Mouse (Mus musculus): ENCODE data around the gene Syne2. TPM values are rescaled to one million over a fixed set of nuclear protein-coding genes. Genes with fewer than 3 reads are reported as not detected.

Gene Syne2
- polyA plus RNA-seq, 1 experiment from 2014 or later: 36.6 TPM

DNA sequence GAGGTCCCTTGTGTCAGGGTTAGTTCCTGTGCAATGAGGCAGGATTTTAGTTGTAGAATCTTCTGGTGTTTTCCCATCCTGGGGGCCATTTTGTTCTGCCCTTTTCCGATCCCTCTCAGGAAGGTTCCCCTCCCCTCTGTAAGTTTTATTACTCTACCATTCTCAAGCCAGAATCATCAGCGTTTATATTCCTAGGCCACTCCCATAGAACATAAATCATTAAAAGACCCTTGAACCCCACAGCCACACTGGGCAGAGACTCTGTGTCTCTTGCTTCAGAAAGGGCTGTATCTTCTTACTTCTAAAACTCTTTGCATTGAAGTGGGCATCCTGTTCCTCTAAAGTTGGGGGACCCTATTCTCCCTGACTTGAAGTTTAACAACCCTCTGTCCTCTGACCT lies 180.5 kb downstream of the Syne2 start:
- no peak overlapping the region for H3K27ac ChIP-seq (replicated peaks; ENCODE audit: low read depth, low read length)
- ATAC-seq (ENCODE audit: low read depth) (no peak), DNase-seq (ENCODE audit: low spot score) (no peak)
- no peaks in the 10 kb centered on the region for H3K9me3 ChIP-seq (ENCODE audit: control insufficient read depth, low read length)
- 83% methylated on average over 2 of the region's 2 CpGs for whole genome bisulfite sequencing
- peaks cover 11% of the 10 kb centered on the region; the same call in 1 of the 2 replicates for H3K36me3 ChIP-seq (ENCODE audit: control insufficient read depth, insufficient read depth, low read length)
- H3K4me2 ChIP-seq (ENCODE audit: low read depth, low read length): no peak overlapping the region
- no peak overlapping the region for H3K9ac ChIP-seq (ENCODE audit: low read depth, low read length)
- no peaks in the 10 kb centered on the region for H3K27me3 ChIP-seq (replicated peaks; ENCODE audit: control insufficient read depth, insufficient read depth, low read length)
- H3K4me1 ChIP-seq (ENCODE audit: control insufficient read depth, insufficient read depth, low read length): no peaks in the 10 kb centered on the region
- no peak overlapping the region for H3K4me3 ChIP-seq (ENCODE audit: low read depth, low read length)

DNA sequence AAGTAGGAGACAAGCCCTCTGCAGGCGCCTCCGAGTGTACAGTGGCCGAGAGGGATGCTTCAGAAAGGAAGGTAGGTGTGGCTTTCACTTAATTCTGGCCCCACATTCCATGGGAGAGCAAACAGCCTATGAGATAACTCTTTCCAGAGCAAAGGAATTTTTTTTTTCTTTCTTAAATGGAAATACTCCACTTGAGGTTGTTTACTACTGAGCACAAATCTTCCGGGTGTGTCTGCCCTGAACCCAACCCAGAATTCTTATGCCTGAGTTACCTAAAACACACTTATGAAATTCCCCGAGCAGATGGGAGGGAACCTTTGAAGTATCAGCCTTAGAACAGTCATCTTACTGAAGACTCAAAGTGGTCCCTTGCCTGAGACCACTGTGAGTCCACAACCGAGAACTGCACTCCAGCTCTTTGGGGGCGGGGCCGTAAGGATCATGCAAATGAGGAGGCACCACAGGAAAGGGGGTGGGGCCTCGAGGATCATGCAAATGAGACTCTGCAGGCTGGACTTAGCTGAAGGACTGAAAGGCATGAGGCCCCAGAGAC lies 186.8 kb downstream of the Syne2 start:
- H3K36me3 ChIP-seq (ENCODE audit: control insufficient read depth, insufficient read depth, low read length): peaks cover 6% of the 10 kb centered on the region; the same call in 1 of the 2 replicates
- H3K4me2 ChIP-seq (ENCODE audit: low read depth, low read length): no peak overlapping the region
- no peaks in the 10 kb centered on the region for H3K4me1 ChIP-seq (ENCODE audit: control insufficient read depth, insufficient read depth, low read length)
- DNase-seq (ENCODE audit: low spot score) (peak; percentile 60), ATAC-seq (ENCODE audit: low read depth) (peak; percentile 74)
- no peak overlapping the region for H3K4me3 ChIP-seq (ENCODE audit: low read depth, low read length)
- no peak overlapping the region for H3K9ac ChIP-seq (ENCODE audit: low read depth, low read length)
- no peaks in the 10 kb centered on the region for H3K9me3 ChIP-seq (ENCODE audit: control insufficient read depth, low read length)
- H3K27me3 ChIP-seq (replicated peaks; ENCODE audit: control insufficient read depth, insufficient read depth, low read length): no peaks in the 10 kb centered on the region
- no peak overlapping the region for H3K27ac ChIP-seq (replicated peaks; ENCODE audit: low read depth, low read length)
- 39% methylated on average over 9 of the region's 9 CpGs for WGBS

DNA sequence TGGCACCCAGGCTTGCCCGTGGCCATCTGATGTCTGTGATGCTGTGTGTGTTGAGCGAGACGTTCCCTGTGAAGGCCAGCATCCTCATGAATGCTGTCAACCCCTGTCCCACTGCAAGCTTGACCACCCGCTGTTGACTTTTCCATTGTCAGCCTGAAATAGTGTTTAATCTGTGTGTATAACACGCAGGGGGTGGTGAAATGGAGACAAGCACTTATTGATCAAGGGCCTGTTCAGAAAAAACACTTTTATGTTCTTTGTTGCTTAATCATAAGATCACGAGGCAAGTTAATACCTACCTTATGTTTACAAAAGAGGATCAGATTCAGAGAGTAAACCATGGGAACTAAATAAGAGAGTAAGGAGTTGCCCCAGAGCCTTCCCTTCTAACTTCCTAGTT lies 191.1 kb downstream of the Syne2 start:
- 67% methylated on average over 6 of the region's 6 CpGs for WGBS
- H3K27me3 ChIP-seq (replicated peaks; ENCODE audit: control insufficient read depth, insufficient read depth, low read length): no peaks in the 10 kb centered on the region
- no peaks in the 10 kb centered on the region for H3K9me3 ChIP-seq (ENCODE audit: control insufficient read depth, low read length)
- DNase-seq (ENCODE audit: low spot score): no peak
- H3K4me3 ChIP-seq (ENCODE audit: low read depth, low read length): no peak overlapping the region
- H3K27ac ChIP-seq (replicated peaks; ENCODE audit: low read depth, low read length): no peak overlapping the region
- H3K36me3 ChIP-seq (ENCODE audit: control insufficient read depth, insufficient read depth, low read length): no peaks in the 10 kb centered on the region
- no peak overlapping the region for H3K9ac ChIP-seq (ENCODE audit: low read depth, low read length)
- no peaks in the 10 kb centered on the region for H3K4me1 ChIP-seq (ENCODE audit: control insufficient read depth, insufficient read depth, low read length)
- no peak overlapping the region for H3K4me2 ChIP-seq (ENCODE audit: low read depth, low read length)
- ATAC-seq (ENCODE audit: low read depth): no peak

DNA sequence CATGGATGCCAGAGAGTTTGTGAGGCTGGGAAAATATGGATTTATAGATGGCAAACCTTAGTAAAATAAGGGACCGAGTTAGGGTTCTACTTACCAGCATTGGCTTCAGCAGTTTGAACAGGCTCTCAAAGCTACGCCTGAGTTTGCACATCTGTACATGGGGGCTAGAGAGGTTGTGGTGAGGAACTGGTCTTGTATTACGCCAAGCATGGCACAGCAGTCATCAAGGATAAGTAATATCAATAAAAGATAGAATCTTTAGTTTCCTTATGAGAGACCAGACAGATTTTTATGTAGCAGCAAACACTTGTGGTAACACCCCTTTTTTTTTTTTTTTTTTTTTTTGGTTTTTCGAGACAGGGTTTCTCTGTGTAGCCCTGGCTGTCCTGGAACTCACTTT lies 194.9 kb downstream of the Syne2 start:
- Histone ChIP-seq H3K36me3 (ENCODE audit: control insufficient read depth, insufficient read depth, low read length) (no peaks in the 10 kb centered on the region), H3K9ac (ENCODE audit: low read depth, low read length) (no peak overlapping the region), H3K27ac (replicated peaks; ENCODE audit: low read depth, low read length) (no peak overlapping the region), H3K9me3 (ENCODE audit: control insufficient read depth, low read length) (no peaks in the 10 kb centered on the region), H3K4me2 (ENCODE audit: low read depth, low read length) (no peak overlapping the region), H3K4me1 (ENCODE audit: control insufficient read depth, insufficient read depth, low read length) (no peaks in the 10 kb centered on the region), H3K4me3 (ENCODE audit: low read depth, low read length) (no peak overlapping the region), H3K27me3 (replicated peaks; ENCODE audit: control insufficient read depth, insufficient read depth, low read length) (no peaks in the 10 kb centered on the region)
- no peak for ATAC-seq (ENCODE audit: low read depth)
- 86% methylated on average over 3 of the region's 4 CpGs for WGBS
- DNase-seq (ENCODE audit: low spot score): no peak

DNA sequence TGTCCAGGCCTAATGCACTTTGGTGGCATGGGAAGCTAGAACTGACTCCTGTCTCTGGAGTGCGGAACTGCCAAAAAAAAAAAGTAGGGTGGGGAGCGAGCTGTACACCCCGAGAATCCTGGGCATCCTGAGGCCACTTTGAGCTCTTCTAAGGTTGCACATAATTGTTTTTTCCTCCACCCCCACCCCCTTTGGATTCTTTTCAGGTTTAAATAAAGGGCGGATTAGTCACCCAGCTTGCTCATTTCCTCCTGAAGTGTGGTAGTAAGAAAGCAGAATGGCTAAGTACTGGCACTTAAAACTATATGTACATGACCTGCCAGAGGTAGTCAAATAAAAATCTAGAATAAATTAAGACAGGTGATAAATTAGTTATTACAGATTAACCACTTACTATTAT lies 195.5 kb downstream of the Syne2 start:
- ATAC-seq (ENCODE audit: low read depth): 0 out of 2 replicates have a peak, but pooled peaks have one; percentile 22
- H3K4me1 ChIP-seq (ENCODE audit: control insufficient read depth, insufficient read depth, low read length): no peaks in the 10 kb centered on the region
- no peak overlapping the region for H3K27ac ChIP-seq (replicated peaks; ENCODE audit: low read depth, low read length)
- H3K9me3 ChIP-seq (ENCODE audit: control insufficient read depth, low read length): no peaks in the 10 kb centered on the region
- peak; percentile 55 for DNase-seq (ENCODE audit: low spot score)
- no peak overlapping the region for H3K9ac ChIP-seq (ENCODE audit: low read depth, low read length)
- no peaks in the 10 kb centered on the region for H3K27me3 ChIP-seq (replicated peaks; ENCODE audit: control insufficient read depth, insufficient read depth, low read length)
- 47% methylated on average over 4 of the region's 4 CpGs for WGBS
- H3K36me3 ChIP-seq (ENCODE audit: control insufficient read depth, insufficient read depth, low read length): no peaks in the 10 kb centered on the region
- no peak overlapping the region for H3K4me3 ChIP-seq (ENCODE audit: low read depth, low read length)
- H3K4me2 ChIP-seq (ENCODE audit: low read depth, low read length): no peak overlapping the region

DNA sequence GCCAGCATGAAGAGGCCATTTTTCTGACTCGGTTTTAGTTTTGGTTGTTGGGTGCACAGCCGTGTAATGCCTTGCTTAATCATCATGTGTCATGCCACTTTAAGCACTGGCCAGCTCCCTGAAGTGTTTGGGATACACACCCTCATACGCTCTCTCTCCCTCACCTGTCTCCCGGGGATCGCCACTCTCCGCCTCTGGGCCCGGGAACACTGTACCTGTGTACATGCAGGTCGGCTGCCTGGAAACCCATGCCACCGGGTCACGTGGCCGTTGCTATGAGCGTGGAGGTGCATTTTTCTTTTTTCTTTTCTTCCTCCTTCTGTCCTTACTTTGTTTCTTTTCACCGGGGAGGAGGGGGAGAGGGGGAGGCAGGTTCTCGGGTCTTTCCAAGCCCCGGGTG lies 197.1 kb downstream of the Syne2 start:
- H3K9me3 ChIP-seq (ENCODE audit: control insufficient read depth, low read length): no peaks in the 10 kb centered on the region
- H3K36me3 ChIP-seq (ENCODE audit: control insufficient read depth, insufficient read depth, low read length): 0 out of 2 replicates have a peak, but pooled peaks cover 5% of the 10 kb centered on the region
- H3K4me3 ChIP-seq (ENCODE audit: low read depth, low read length): no peak overlapping the region
- H3K4me1 ChIP-seq (ENCODE audit: control insufficient read depth, insufficient read depth, low read length): no peaks in the 10 kb centered on the region
- WGBS: 64% methylated on average over 15 of the region's 15 CpGs
- H3K27me3 ChIP-seq (replicated peaks; ENCODE audit: control insufficient read depth, insufficient read depth, low read length): no peaks in the 10 kb centered on the region
- H3K27ac ChIP-seq (replicated peaks; ENCODE audit: low read depth, low read length): peak overlapping the region; percentile 40
- no peak overlapping the region for H3K4me2 ChIP-seq (ENCODE audit: low read depth, low read length)
- ATAC-seq (ENCODE audit: low read depth) (peak; percentile 28; the same call in 1 of the 2 replicates), DNase-seq (ENCODE audit: low spot score) (peak; percentile 13)
- no peak overlapping the region for H3K9ac ChIP-seq (ENCODE audit: low read depth, low read length)

DNA sequence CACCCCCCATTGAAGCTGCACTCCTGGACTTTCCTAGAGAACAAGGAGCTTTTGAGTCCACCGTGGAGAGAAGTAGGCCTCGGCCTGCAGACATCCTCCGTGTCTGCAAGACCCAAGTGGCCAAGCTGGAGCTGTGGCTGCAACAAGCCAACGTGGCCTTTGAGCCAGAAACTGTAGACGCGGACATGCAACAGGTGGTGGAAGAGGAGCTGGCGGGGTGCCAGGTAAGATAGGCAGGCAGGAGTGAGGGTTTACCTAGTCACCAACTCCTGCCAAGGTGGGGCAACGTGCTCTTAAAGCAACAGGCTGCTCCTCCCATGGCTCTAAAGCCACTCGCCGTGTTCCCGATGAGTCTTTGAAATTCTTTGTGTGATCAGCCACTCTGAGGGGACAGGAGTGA lies 197.6 kb downstream of the Syne2 start:
- Histone ChIP-seq H3K27ac (replicated peaks; ENCODE audit: low read depth, low read length) (peak overlapping the region; percentile 40), H3K4me1 (ENCODE audit: control insufficient read depth, insufficient read depth, low read length) (no peaks in the 10 kb centered on the region), H3K4me2 (ENCODE audit: low read depth, low read length) (no peak overlapping the region), H3K9me3 (ENCODE audit: control insufficient read depth, low read length) (no peaks in the 10 kb centered on the region), H3K36me3 (ENCODE audit: control insufficient read depth, insufficient read depth, low read length) (peaks cover 9% of the 10 kb centered on the region; the same call in 1 of the 2 replicates), H3K4me3 (ENCODE audit: low read depth, low read length) (no peak overlapping the region), H3K27me3 (replicated peaks; ENCODE audit: control insufficient read depth, insufficient read depth, low read length) (no peaks in the 10 kb centered on the region), H3K9ac (ENCODE audit: low read depth, low read length) (no peak overlapping the region)
- peak; percentile 38; the same call in 1 of the 2 replicates for ATAC-seq (ENCODE audit: low read depth)
- peak; percentile 62 for DNase-seq (ENCODE audit: low spot score)
- WGBS: 80% methylated on average over 11 of the region's 11 CpGs

DNA sequence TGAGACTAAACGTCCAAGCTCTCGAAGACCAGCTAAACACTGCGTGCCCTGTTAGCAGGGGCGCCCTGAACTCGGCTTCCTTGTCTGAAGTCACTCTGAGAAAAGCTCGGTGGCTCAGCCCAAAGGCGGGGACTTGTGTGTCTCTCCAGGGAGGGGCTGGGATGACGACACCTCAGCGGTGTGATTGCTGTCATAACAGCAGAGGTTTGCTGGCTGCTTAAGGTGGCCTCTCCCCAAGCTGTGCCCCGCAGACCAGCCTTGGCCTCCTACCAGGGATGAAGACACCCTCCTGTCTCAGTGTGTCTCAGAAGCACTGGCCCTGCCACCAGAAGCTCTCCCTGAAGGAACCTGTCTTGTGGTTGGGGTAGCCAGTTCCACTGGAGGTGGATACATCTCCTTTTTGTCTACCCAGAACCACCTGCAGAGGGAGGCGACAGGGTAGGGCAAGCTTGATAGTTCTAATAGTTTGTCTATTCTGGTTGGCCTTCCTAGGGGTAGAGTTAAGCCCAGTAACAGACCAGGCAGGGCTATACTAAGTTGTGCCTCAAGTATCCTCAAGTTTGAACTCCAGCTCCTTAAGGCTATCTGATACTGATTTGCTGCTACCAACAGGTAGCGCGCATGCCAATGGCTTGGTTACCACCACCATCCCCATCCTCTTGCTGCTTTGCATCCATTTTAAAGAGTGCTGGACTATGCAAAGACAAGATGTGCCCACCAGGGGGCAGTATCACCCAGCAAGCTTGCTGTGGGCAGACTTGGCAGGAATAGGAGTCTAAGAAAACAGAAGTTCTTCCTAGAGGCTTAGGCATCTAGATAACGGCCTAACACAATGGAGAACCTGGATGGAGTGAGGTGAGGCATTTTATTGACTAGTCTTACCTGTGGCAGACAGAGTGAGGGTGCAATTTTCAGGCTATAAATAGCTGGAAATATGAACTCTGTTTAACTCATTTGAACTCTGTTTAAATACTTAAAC lies 198.5 kb downstream of the Syne2 start:
- WGBS: 83% methylated on average over 14 of the region's 14 CpGs
- DNase-seq (ENCODE audit: low spot score) (peak; percentile 77), ATAC-seq (ENCODE audit: low read depth) (peak; percentile 55; the same call in 1 of the 2 replicates)
- H3K27me3 ChIP-seq (replicated peaks; ENCODE audit: control insufficient read depth, insufficient read depth, low read length): no peaks in the 10 kb centered on the region
- no peak overlapping the region for H3K4me2 ChIP-seq (ENCODE audit: low read depth, low read length)
- no peak overlapping the region for H3K27ac ChIP-seq (replicated peaks; ENCODE audit: low read depth, low read length)
- no peaks in the 10 kb centered on the region for H3K4me1 ChIP-seq (ENCODE audit: control insufficient read depth, insufficient read depth, low read length)
- no peak overlapping the region for H3K4me3 ChIP-seq (ENCODE audit: low read depth, low read length)
- no peaks in the 10 kb centered on the region for H3K9me3 ChIP-seq (ENCODE audit: control insufficient read depth, low read length)
- peaks cover 15% of the 10 kb centered on the region; the same call in 1 of the 2 replicates for H3K36me3 ChIP-seq (ENCODE audit: control insufficient read depth, insufficient read depth, low read length)
- H3K9ac ChIP-seq (ENCODE audit: low read depth, low read length): no peak overlapping the region
